In genomic region chr11:115171125-115171524, GRCm38 (mm10) we compare ENCODE assay signal across 13 mouse cellular contexts. TPM values are rescaled to one million over a fixed set of nuclear protein-coding genes. Genes with fewer than 3 reads are reported as not detected.
DNase-seq lines count a peak whose midpoint lies in the region; ATAC-seq and TF ChIP-seq lines count a peak whose summit lies in the region.
"Had no signal": no experiment of that assay in that cellular context is flagged by ENCODE, and none has a peak within 500 bp of the region (broad histone marks: within the 10 kb centered on the region; RNA-seq: fewer than 3 reads in every experiment).

No protein-coding gene starts in this region.

- no peaks in the 10 kb centered on the region for H3K9me3 ChIP-seq in limb, embryonic 12.5 days
- H3K9me3 ChIP-seq: heart, embryonic 12.5 days; liver, embryonic 15.5 days; neural tube, embryonic 12.5 days had no signal

- H3K27me3 ChIP-seq in limb, embryonic 12.5 days, result peaks cover 38% of the 10 kb centered on the region
- H3K27me3 ChIP-seq: liver, embryonic 15.5 days had no signal

- no peak overlapping the region; the same call in 1 of the 2 replicates for H3K4me2 ChIP-seq in limb, embryonic 12.5 days
- H3K4me2 ChIP-seq: heart, embryonic 12.5 days; liver, embryonic 15.5 days; neural tube, embryonic 12.5 days had no signal

- DNase-seq in cerebellum, adult 11 months, result peak; percentile 61
- DNase-seq in cerebellum, postnatal 4 days (ENCODE audit: low spot score in 2 of 2), result no peak
- DNase-seq in layer of hippocampus, adult 2 months (ENCODE audit: low spot score in 2 of 2), result no peak
- DNase-seq in layer of hippocampus, postnatal 14 days (ENCODE audit: low spot score in 2 of 2), result no peak
- peak; percentile 78 for DNase-seq in kidney, adult 18-20 months
- no peak for DNase-seq in frontal cortex, postnatal 14 days (ENCODE audit: low spot score in 2 of 2)
- no peak for DNase-seq in retina, embryonic 14.5 days (ENCODE audit: low spot score)
- DNase-seq: gastrocnemius, adult 2 months; right cerebral cortex, postnatal 4 days had no signal

- H3K4me3 ChIP-seq in layer of hippocampus, adult 2 months, result no peak overlapping the region
- H3K4me3 ChIP-seq in limb, embryonic 12.5 days (replicated peaks), result no peak overlapping the region
- H3K4me3 ChIP-seq: gastrocnemius, adult 2 months; heart, embryonic 12.5 days; liver, embryonic 15.5 days; neural tube, embryonic 12.5 days had no signal

- 16% methylated on average over 8 of the region's 8 CpGs for WGBS in limb, embryonic 12.5 days

- H3K4me1 ChIP-seq in limb, embryonic 12.5 days (replicated peaks), result peaks cover 56% of the 10 kb centered on the region

- peak overlapping the region; percentile 23; the same call in 1 of the 2 replicates for H3K27ac ChIP-seq in layer of hippocampus, adult 2 months
- peak overlapping the region; percentile 50; the same call in 1 of the 2 replicates for H3K27ac ChIP-seq in limb, embryonic 12.5 days
- H3K27ac ChIP-seq: gastrocnemius, adult 2 months; liver, embryonic 15.5 days; neural tube, embryonic 12.5 days had no signal

- no peak for TF ChIP-seq CTCF in layer of hippocampus, adult 2 months (conservative IDR thresholded peaks at IDR 0.05)

- no peak overlapping the region for H3K9ac ChIP-seq in limb, embryonic 12.5 days (replicated peaks)
- H3K9ac ChIP-seq: heart, embryonic 12.5 days; liver, embryonic 15.5 days; neural tube, embryonic 12.5 days had no signal

- no peaks in the 10 kb centered on the region for H3K36me3 ChIP-seq in limb, embryonic 12.5 days
- H3K36me3 ChIP-seq: heart, embryonic 12.5 days; neural tube, embryonic 12.5 days had no signal

- no peak for ATAC-seq in limb, embryonic 12.5 days (ENCODE audit: insufficient number of reproducible peaks, insufficient read depth, low FRiP score, low TSS enrichment, low read depth)

RNA-seq across cellular contexts. Expression of gene Slc9a3r1, which starts 8.0 kb away (rescaled TPM):
- total RNA-seq in layer of hippocampus, adult 2 months (2021), result 10 to 100 TPM; 67.3 to 74.6 TPM
- 10 to 100 TPM; 79.3 to 82.2 TPM for total RNA-seq in layer of hippocampus, postnatal 14 days (2021)
- 23.9 and 25.0 TPM in 2 replicates for polyA plus RNA-seq in limb, embryonic 12.5 days (2016; fragmentation: Nextera tagmentation; extraction: Ambion mirVana)

RNA-seq across cellular contexts. Expression of gene Tmem104, which starts 16.2 kb away (rescaled TPM):
- total RNA-seq in layer of hippocampus, adult 2 months (2021), result 10 to 100 TPM; 18.1 to 20.1 TPM
- 10 to 100 TPM; 15.0 to 21.2 TPM for total RNA-seq in layer of hippocampus, postnatal 14 days (2021)
- polyA plus RNA-seq in limb, embryonic 12.5 days (2016; fragmentation: Nextera tagmentation; extraction: Ambion mirVana), result 5.8 and 8.2 TPM in 2 replicates

RNA-seq across cellular contexts. Expression of gene Nat9, which starts 16.5 kb away (rescaled TPM):
- 10 to 100 TPM; 20.5 to 20.6 TPM for total RNA-seq in layer of hippocampus, adult 2 months (2021)
- total RNA-seq in layer of hippocampus, postnatal 14 days (2021), result 10 to 100 TPM; 19.3 to 19.9 TPM
- polyA plus RNA-seq in limb, embryonic 12.5 days (2016; fragmentation: Nextera tagmentation; extraction: Ambion mirVana), result 17.8 and 23.6 TPM in 2 replicates

RNA-seq across cellular contexts. Expression of gene Cd300lf, which starts 37.3 kb away (rescaled TPM):
- total RNA-seq in layer of hippocampus, adult 2 months (2021), result under 1 TPM; 0.38 to 0.49 TPM
- total RNA-seq in layer of hippocampus, postnatal 14 days (2021), result under 1 TPM; 0.35 to 0.76 TPM
- polyA plus RNA-seq in limb, embryonic 12.5 days (2016; fragmentation: Nextera tagmentation; extraction: Ambion mirVana), result 0.26 TPM in 2 replicates
- polyA plus RNA-seq: neural tube, embryonic 12.5 days had no signal

Comparison
In these comparisons a context has a peak if more than half of its experiments do, and no peak if none do; other contexts are left out.
1. DNase-seq: peak in cerebellum, adult 11 months (single experiment) and kidney, adult 18-20 months (single experiment); none in cerebellum, postnatal 4 days (0 of 2), layer of hippocampus, adult 2 months (0 of 2), layer of hippocampus, postnatal 14 days (0 of 2), frontal cortex, postnatal 14 days (0 of 2) and retina, embryonic 14.5 days (single experiment).